Mouse (Mus musculus): ENCODE results near the gene Vmn2r47. TPM values are rescaled to one million over a fixed set of nuclear protein-coding genes. Genes with fewer than 3 reads are reported as not detected.
"Not testable (repeated sequence)": the region's sequence is repeated elsewhere in the genome, so short reads cannot be mapped to it uniquely, and the experiment has no call there.

Gene Vmn2r47
- not detected in 2 replicates for polyA plus RNA-seq (2012; rRNA removed)

DNA sequence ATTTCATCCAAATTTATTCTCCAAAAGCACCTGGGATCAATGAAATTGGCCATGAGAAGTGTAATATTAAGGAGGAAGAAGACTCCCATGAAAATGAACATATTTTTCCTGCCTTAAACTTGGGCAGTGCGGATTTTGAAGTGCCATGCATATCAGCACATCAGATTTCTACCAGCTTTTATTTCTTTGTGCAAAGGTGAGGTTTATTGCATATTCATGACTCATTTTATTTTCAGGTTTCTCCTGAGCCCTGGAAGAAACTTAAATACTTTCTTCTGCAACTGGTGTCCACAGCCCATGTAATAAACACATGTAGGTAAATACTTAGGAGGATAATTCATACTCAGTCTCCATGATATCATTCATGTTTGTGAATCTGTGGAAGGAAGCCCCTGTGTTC is at the start of gene Vmn2r47:
TSS of gene Vmn2r47 (minus strand) at position 101 of the 400 bp plus-strand sequence.
- not testable (repeated sequence) for H3K4me3 ChIP-seq (replicated peaks; ENCODE audit: extremely low read depth, low read depth, low read length); H3K4me1 ChIP-seq (ENCODE audit: control insufficient read depth, insufficient read depth, low read length); DNase-seq
- no CpG with 5 or more reads among the region's 1 CpGs for WGBS

- no CpG with 5 or more reads among the region's 1 CpGs for WGBS
- DNase-seq; H3K4me1 ChIP-seq (ENCODE audit: control insufficient read depth, insufficient read depth, low read length); H3K4me3 ChIP-seq (replicated peaks; ENCODE audit: extremely low read depth, low read depth, low read length): not testable (repeated sequence)
Observed at GRCm38 (mm10) chr7:9770471-9770870, 70.7 kb downstream of the Vmn2r47 start, which contains the start of gene Vmn2r46. Gene Vmn2r46, minus strand, starts transcription at chr7:9770571.

Other genes starting within 250 kb of the Vmn2r47 start
- not detected in 2 replicates for gene Vmn2r46, start 70.8 kb downstream of the Vmn2r47 start, polyA plus RNA-seq (2012; rRNA removed)
- not detected in 2 replicates for gene Vmn2r48, start 112.3 kb upstream of the Vmn2r47 start, polyA plus RNA-seq (2012; rRNA removed)
- gene Vmn2r49, start 150.9 kb upstream of the Vmn2r47 start, polyA plus RNA-seq (2012; rRNA removed), result not detected in 2 replicates
- not detected in 2 replicates for gene Vmn2r50, start 212.0 kb upstream of the Vmn2r47 start, polyA plus RNA-seq (2012; rRNA removed)

Measured in lung, adult 2 months (tissue).